Mouse (Mus musculus): ENCODE results near the gene Armc9. TPM values are rescaled to one million over a fixed set of nuclear protein-coding genes. Genes with fewer than 3 reads are reported as not detected.

Gene Armc9
- polyA plus RNA-seq, 1 experiment = 24.9 TPM

GRCm38 (mm10) chr1:86176066-86176465, 21.5 kb downstream of the Armc9 start:
- H3K27me3 ChIP-seq (ENCODE audit: control insufficient read depth, insufficient read depth, low read length) = no peaks in the 10 kb centered on the region
- peaks cover 16% of the 10 kb centered on the region for H3K4me1 ChIP-seq (ENCODE audit: control insufficient read depth, insufficient read depth, low read length)
- H3K4me3 ChIP-seq (replicated peaks; ENCODE audit: insufficient read depth, low read depth, low read length) = no peak overlapping the region
- DNase-seq = no peak
- TF ChIP-seq CTCF (IDR thresholded peaks at IDR 0.05; ENCODE audit: borderline replicate concordance, insufficient read depth, low read depth, low read length) (no peak), POLR2A (IDR thresholded peaks at IDR 0.05; ENCODE audit: borderline replicate concordance, insufficient read depth, low read length) (no peak)
- 94% methylated on average over 2 of the region's 2 CpGs for WGBS
- no peak overlapping the region for H3K27ac ChIP-seq (ENCODE audit: insufficient read depth, low read length)

- H3K27me3 ChIP-seq (ENCODE audit: control insufficient read depth, insufficient read depth, low read length) = no peaks in the 10 kb centered on the region
- peak overlapping the region; percentile 97 for H3K27ac ChIP-seq (ENCODE audit: insufficient read depth, low read length)
- TF ChIP-seq CTCF (IDR thresholded peaks at IDR 0.05; ENCODE audit: borderline replicate concordance, insufficient read depth, low read depth, low read length) (peak; percentile 100), POLR2A (IDR thresholded peaks at IDR 0.05; ENCODE audit: borderline replicate concordance, insufficient read depth, low read length) (no peak)
- no peak overlapping the region for H3K4me3 ChIP-seq (replicated peaks; ENCODE audit: insufficient read depth, low read depth, low read length)
- H3K4me1 ChIP-seq (ENCODE audit: control insufficient read depth, insufficient read depth, low read length) = peaks cover 35% of the 10 kb centered on the region
- 41% methylated on average over 7 of the region's 7 CpGs for WGBS
- DNase-seq = peak; percentile 89 to 93
Observed at GRCm38 (mm10) chr1:86178462-86179253, 24.1 kb downstream of the Armc9 start.

GRCm38 (mm10) chr1:86182004-86182709, 27.6 kb downstream of the Armc9 start:
- H3K27me3 ChIP-seq (ENCODE audit: control insufficient read depth, insufficient read depth, low read length) = no peaks in the 10 kb centered on the region
- TF ChIP-seq CTCF (IDR thresholded peaks at IDR 0.05; ENCODE audit: borderline replicate concordance, insufficient read depth, low read depth, low read length) (no peak), POLR2A (IDR thresholded peaks at IDR 0.05; ENCODE audit: borderline replicate concordance, insufficient read depth, low read length) (no peak)
- peak overlapping the region; percentile 14 for H3K27ac ChIP-seq (ENCODE audit: insufficient read depth, low read length)
- no peak overlapping the region for H3K4me3 ChIP-seq (replicated peaks; ENCODE audit: insufficient read depth, low read depth, low read length)
- peaks cover 35% of the 10 kb centered on the region for H3K4me1 ChIP-seq (ENCODE audit: control insufficient read depth, insufficient read depth, low read length)
- DNase-seq = peak; percentile 29 to 34
- WGBS = 49% methylated on average over 5 of the region's 5 CpGs

- Histone ChIP-seq H3K4me3 (replicated peaks; ENCODE audit: insufficient read depth, low read depth, low read length) (no peak overlapping the region), H3K27me3 (ENCODE audit: control insufficient read depth, insufficient read depth, low read length) (no peaks in the 10 kb centered on the region), H3K27ac (ENCODE audit: insufficient read depth, low read length) (no peak overlapping the region), H3K4me1 (ENCODE audit: control insufficient read depth, insufficient read depth, low read length) (peaks cover 35% of the 10 kb centered on the region)
- no peak for DNase-seq
- WGBS = 88% methylated on average over 4 of the region's 4 CpGs
- TF ChIP-seq POLR2A (IDR thresholded peaks at IDR 0.05; ENCODE audit: borderline replicate concordance, insufficient read depth, low read length) = no peak
- TF ChIP-seq CTCF (IDR thresholded peaks at IDR 0.05; ENCODE audit: borderline replicate concordance, insufficient read depth, low read depth, low read length) = no peak
Observed at GRCm38 (mm10) chr1:86183577-86184263, 29.1 kb downstream of the Armc9 start.

GRCm38 (mm10) chr1:86186762-86187161, 32.2 kb downstream of the Armc9 start:
- TF ChIP-seq POLR2A (IDR thresholded peaks at IDR 0.05; ENCODE audit: borderline replicate concordance, insufficient read depth, low read length) (no peak), CTCF (IDR thresholded peaks at IDR 0.05; ENCODE audit: borderline replicate concordance, insufficient read depth, low read depth, low read length) (no peak)
- Histone ChIP-seq H3K27ac (ENCODE audit: insufficient read depth, low read length) (no peak overlapping the region), H3K4me3 (replicated peaks; ENCODE audit: insufficient read depth, low read depth, low read length) (no peak overlapping the region), H3K27me3 (ENCODE audit: control insufficient read depth, insufficient read depth, low read length) (no peaks in the 10 kb centered on the region), H3K4me1 (ENCODE audit: control insufficient read depth, insufficient read depth, low read length) (peaks cover 16% of the 10 kb centered on the region)
- 91% methylated on average over 7 of the region's 7 CpGs for WGBS
- no peak for DNase-seq

GRCm38 (mm10) chr1:86187856-86188255, 33.3 kb downstream of the Armc9 start:
- WGBS = 73% methylated on average over 2 of the region's 2 CpGs
- DNase-seq = no peak
- H3K4me3 ChIP-seq (replicated peaks; ENCODE audit: insufficient read depth, low read depth, low read length) = no peak overlapping the region
- no peak overlapping the region for H3K27ac ChIP-seq (ENCODE audit: insufficient read depth, low read length)
- H3K4me1 ChIP-seq (ENCODE audit: control insufficient read depth, insufficient read depth, low read length) = peaks cover 6% of the 10 kb centered on the region
- H3K27me3 ChIP-seq (ENCODE audit: control insufficient read depth, insufficient read depth, low read length) = no peaks in the 10 kb centered on the region
- TF ChIP-seq CTCF (IDR thresholded peaks at IDR 0.05; ENCODE audit: borderline replicate concordance, insufficient read depth, low read depth, low read length) (no peak), POLR2A (IDR thresholded peaks at IDR 0.05; ENCODE audit: borderline replicate concordance, insufficient read depth, low read length) (no peak)

- Histone ChIP-seq H3K27me3 (ENCODE audit: control insufficient read depth, insufficient read depth, low read length) (no peaks in the 10 kb centered on the region), H3K4me3 (replicated peaks; ENCODE audit: insufficient read depth, low read depth, low read length) (no peak overlapping the region), H3K27ac (ENCODE audit: insufficient read depth, low read length) (no peak overlapping the region), H3K4me1 (ENCODE audit: control insufficient read depth, insufficient read depth, low read length) (peaks cover 4% of the 10 kb centered on the region)
- DNase-seq = no peak
- WGBS = 95% methylated on average over 2 of the region's 2 CpGs
- TF ChIP-seq CTCF (IDR thresholded peaks at IDR 0.05; ENCODE audit: borderline replicate concordance, insufficient read depth, low read depth, low read length) = no peak
- TF ChIP-seq POLR2A (IDR thresholded peaks at IDR 0.05; ENCODE audit: borderline replicate concordance, insufficient read depth, low read length) = no peak
Observed at GRCm38 (mm10) chr1:86188271-86188670, 33.7 kb downstream of the Armc9 start.

All from cerebellum, adult 2 months (tissue).